Mouse (Mus musculus): ENCODE results near the gene Eid3. TPM values are rescaled to one million over a fixed set of nuclear protein-coding genes. Genes with fewer than 3 reads are reported as not detected.

Gene Eid3
- polyA plus RNA-seq, 1 experiment from 2014 or later: 0.88 TPM

Other genes starting within 250 kb of the Eid3 start
- 38.2 and 41.0 TPM in 2 replicates for gene 1190007I07Rik, start 243.4 kb upstream of the Eid3 start, polyA plus RNA-seq (2014; fragmentation: Nextera tagmentation; extraction: Ambion mirVana)
- gene Tdg, start 236.8 kb upstream of the Eid3 start, polyA plus RNA-seq (2014; fragmentation: Nextera tagmentation; extraction: Ambion mirVana): 157 and 165 TPM in 2 replicates
- 1.4 and 1.7 TPM in 2 replicates for gene Glt8d2, start 176.0 kb upstream of the Eid3 start, polyA plus RNA-seq (2014; fragmentation: Nextera tagmentation; extraction: Ambion mirVana)
- gene Hcfc2, start 170.5 kb upstream of the Eid3 start, polyA plus RNA-seq (2014; fragmentation: Nextera tagmentation; extraction: Ambion mirVana): 37.9 and 39.8 TPM in 2 replicates
- gene Nfyb, start 102.5 kb upstream of the Eid3 start, polyA plus RNA-seq (2014; fragmentation: Nextera tagmentation; extraction: Ambion mirVana): 36.4 and 43.5 TPM in 2 replicates
- 124 and 126 TPM in 2 replicates for gene Txnrd1, start 32.7 kb upstream of the Eid3 start, polyA plus RNA-seq (2014; fragmentation: Nextera tagmentation; extraction: Ambion mirVana)
- 5.0 and 5.4 TPM in 2 replicates for gene Chst11, start 118.9 kb downstream of the Eid3 start, polyA plus RNA-seq (2014; fragmentation: Nextera tagmentation; extraction: Ambion mirVana)